Mouse (Mus musculus) MEL (cell line): ENCODE results near the gene Gfpt2.

Source experiments
- GATA1 ChIP-seq: IDR thresholded peaks from 2 replicates; pipeline ENCODE4 v1.6.1; 2011; ENCODE audit warnings: low read depth, low read length, improper control_type of control experiment
- TCF12 ChIP-seq: IDR thresholded peaks from 2 replicates; pipeline ENCODE4 v1.6.1; 2014; ENCODE audit warnings: low read depth, mild to moderate bottlenecking, inconsistent platforms, low read length, improper control_type of control experiment, moderate library complexity
- UBTF ChIP-seq: IDR thresholded peaks from 2 replicates; pipeline ENCODE4 v1.6.1; 2012; ENCODE audit warnings: low read depth, mild to moderate bottlenecking, inconsistent platforms, low read length, improper control_type of control experiment, moderate library complexity, borderline replicate concordance; ENCODE audit not compliant: insufficient read depth
- USF1 ChIP-seq: IDR thresholded peaks from 2 replicates; pipeline ENCODE4 v1.6.1; 2014; ENCODE audit warnings: low read depth, mild to moderate bottlenecking, inconsistent platforms, low read length, improper control_type of control experiment, moderate library complexity
- USF2 ChIP-seq, 2 experiments: IDR thresholded peaks; 2 replicates each; pipeline ENCODE4 v1.6.1; 2011 to 2012; ENCODE audit warnings: improper control_type of control experiment in 2 of 2, low read length in 2 of 2, borderline replicate concordance in 1 of 2, inconsistent platforms in 1 of 2, low read depth in 1 of 2, mild to moderate bottlenecking in 1 of 2; ENCODE audit not compliant: insufficient read depth in 1 of 2
- ZMIZ1 ChIP-seq: IDR thresholded peaks from 2 replicates; pipeline ENCODE4 v1.6.1; 2012; ENCODE audit warnings: low read depth, mild to moderate bottlenecking, inconsistent platforms, low read length, improper control_type of control experiment, moderate library complexity

DNA sequence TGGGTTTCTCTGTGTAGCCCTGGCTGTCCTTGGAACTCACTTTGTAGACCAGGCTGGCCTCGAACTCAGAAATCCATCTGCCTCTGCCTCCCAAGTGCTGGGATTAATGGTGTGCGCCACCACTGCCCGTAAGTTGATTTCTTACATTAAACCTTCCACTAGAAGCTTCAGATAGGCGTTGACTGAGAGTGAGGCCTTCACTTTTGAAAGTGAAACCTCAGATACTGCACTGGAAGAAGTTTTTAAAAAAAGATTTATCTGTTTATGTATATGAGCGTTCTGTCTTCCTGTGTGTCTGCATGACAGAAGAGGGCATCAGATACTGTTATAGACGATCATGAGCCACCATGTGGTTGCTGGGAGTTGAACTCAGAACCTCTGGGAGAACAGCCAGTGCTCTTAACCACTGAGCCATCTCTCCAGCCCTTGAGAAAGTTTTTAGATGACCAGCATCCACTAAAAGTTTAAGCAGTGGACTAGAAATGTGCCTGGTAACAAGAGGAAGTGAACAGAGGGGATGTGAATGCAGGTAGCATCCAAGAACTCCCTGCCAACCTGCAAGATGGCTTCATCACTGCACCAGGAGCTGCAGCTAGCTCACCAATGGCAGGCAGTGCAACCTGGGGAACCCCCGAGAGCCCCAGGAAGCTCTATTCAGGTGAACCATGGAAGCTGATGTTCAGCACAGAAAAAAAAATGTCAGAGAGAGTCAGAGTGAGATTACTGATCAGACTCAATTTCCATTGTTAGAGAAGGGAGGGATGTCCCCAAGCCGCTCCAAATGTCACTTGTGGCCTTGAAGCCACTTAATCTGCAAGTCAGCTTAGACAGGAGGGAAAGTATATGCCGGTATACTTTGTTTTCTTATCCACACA is 23.1 kb upstream of the Gfpt2 start:
- TF ChIP-seq TCF12 (no peak), USF2 (IDR thresholded peaks at IDR 0.05; ENCODE audit: borderline replicate concordance in 1 of 2, insufficient read depth in 1 of 2, low read depth in 1 of 2, low read length in 2 of 2) (no peak), USF1 (no peak), UBTF (no peak), GATA1 (peak; percentile 39; the same call in 1 of the 2 replicates), ZMIZ1 (no peak)
